Mouse (Mus musculus): ENCODE measurements around the gene Dclre1c. TPM values are rescaled to one million over a fixed set of nuclear protein-coding genes. Genes with fewer than 3 reads are reported as not detected.

The Dclre1c gene
- polyA plus RNA-seq, 1 experiment from 2014 or later, result 21.2 TPM

DNA sequence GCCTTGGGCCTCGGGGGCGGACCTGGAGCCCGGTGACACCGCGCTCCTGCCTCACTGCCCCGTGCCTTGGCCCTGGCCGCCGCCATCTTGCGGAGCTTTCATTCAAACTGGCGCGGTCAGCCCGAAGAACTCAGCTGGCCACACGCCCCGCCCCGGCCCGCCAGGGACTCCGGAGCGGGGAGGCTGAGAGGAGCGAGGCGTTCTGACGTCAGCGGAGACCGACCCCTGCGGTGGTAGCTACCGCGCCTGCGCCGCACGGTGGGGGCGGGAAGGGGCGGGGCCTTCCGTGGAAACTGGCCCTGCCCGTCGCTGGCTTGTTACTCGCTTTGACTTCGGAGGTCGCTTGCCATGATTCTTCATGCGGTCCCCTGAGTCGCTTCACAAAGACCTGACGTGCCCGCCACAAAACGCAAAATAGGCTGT lies 50.9 kb downstream of the Dclre1c start, which contains the start of gene Suv39h2:
Gene Suv39h2 (minus strand): TSS at position 171 of the 423 bp plus-strand sequence.
- DNase-seq (ENCODE audit: low spot score), result peak; percentile 96

DNA sequence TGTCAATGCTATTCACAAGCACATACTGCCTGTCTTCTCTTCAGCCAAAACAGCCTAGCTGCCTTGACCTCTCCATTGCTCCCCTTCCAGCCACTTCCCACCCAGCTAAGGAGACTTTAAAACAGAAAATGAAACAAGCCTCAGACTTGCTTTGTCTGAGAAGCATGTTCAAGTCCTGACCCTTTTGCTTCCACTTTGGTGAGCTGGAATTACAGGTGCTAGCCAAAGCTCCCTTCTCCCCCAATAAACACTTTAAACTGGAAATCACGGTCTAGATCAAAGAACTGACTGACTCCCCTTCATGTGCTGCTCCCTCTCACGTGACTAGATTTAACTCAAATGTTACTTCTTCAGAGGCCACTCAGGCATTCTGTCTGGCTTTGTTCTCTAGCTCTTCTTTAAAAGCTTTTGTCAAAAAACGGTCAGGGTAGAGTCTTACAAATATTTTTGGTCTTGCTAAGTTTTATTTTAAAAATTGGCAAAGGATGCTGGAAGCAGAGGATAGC lies 51.9 kb downstream of the Dclre1c start:
- DNase-seq (ENCODE audit: low spot score), result peak; percentile 21

DNA sequence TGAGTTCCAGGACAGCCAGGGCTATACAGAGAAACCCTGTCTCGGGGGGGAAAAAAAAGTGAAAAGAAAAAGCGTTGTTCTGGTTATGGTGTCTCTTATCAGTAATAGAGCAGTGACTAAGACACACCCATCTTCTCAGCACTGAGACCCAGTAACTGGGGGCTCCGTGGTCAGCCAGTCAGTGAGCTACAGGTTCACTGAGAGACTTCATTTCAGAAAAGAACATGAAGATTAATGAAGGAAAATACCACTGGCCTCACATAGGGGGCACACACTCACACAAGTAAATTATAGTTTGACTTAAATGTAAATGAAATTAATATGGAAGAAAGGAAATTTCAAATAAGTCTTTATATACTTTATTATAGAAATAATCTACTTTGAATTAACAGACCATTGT lies 56.3 kb downstream of the Dclre1c start:
- DNase-seq (ENCODE audit: low spot score), result no peak

DNA sequence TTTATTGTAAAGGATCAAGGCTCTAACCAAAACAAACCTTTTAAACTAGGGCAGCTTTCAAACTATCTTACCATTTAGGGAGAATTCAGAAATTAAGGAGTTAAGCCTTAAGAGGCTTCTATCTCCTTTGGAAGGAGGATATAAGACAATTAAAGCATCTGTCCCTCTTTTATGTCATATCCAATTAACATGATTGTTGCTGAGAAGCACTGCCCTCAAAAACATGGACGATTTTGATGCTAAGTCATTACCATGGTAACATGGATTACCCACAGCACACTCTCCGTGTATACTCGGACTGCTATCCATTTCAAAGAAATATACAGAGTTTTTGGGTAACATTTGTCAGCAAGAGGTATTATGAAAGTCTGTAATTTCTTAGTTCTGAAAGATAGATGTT lies 65.9 kb downstream of the Dclre1c start:
- DNase-seq (ENCODE audit: low spot score), result no peak

DNA sequence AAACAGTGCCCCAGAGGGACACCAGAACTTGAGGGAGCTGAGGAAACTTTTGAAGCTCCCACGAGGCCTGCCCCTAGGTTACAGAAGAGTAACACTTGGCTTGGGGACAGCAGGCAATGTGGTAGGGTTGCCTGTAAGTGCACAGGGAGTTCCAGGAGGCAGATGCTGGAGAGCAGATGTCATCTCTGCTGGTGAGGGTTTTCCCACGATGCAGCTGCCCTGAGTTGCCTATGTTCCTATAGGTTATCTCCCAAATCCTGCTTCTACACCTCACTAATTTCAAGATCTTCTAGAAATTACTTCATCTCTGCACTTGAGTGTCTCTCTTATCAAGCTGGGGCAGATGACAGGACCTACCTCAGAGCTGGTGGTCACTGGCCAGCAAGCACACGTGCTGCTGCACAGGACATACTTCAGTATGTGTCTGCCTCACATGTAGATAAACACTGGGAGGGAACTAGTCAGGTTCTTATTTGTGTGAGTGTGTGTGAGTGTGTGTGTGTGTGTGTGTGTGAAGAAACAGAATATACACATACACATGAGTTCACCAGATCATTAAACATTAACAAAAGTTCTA lies 70.0 kb downstream of the Dclre1c start:
- DNase-seq (ENCODE audit: low spot score), result no peak

DNA sequence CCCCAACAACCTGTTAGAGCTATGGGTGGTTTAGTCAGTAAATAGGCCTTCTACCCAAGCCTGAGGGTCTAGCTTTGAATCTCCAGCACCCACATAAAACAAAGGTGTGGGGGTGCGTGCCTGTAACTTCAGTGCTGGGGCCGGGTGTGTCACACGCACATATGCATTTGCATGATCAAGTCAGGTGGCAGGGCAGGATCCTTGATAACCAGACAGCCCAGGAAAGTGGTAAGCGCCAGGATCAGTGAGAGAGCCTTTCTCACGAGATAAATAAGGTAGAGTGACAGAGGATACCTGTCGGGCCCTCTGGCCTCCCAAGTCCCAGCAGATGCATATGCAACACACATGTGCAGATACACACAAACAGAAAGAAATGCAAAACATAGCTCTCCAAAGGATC lies 75.6 kb downstream of the Dclre1c start:
- DNase-seq (ENCODE audit: low spot score), result no peak

DNA sequence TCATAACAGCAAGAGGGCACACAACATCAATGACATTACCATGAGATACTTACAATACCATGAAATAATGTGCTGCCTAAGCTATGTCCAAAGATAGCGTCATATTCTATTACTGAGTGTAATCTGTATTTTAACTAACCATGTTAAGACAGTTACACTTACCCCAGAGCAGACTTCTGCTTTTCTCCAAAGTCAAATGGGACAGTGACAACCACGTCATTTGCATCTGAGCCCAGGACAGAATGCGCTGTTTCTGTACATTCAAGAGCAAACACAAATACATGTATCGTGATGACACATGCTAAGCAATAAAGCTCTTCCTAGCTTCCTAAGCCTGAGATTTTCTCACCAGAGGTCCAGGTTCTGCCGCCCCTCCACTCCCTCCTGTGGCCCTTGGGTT lies 77.0 kb downstream of the Dclre1c start:
- DNase-seq (ENCODE audit: low spot score), result no peak

DNA sequence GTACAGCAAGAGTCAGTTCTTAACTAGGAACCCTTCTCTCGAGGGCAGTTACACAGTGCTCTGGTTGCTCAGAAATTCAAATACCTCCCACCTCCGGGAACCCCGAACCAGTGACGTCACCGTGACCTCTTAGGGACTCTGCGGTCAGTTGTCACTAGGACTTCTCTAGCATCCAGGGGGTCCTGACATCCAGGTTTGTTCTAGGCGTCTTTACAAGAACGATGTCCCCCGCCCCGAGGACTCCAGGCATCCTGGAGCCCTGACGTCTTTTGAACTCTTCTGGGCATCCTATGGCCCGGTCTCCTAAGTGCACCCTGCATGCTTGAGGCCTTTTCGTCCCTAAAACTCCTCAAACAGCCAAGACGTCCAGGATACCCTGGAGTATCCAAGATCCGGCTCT lies 88.1 kb downstream of the Dclre1c start:
- peak; percentile 48 for DNase-seq (ENCODE audit: low spot score)

DNA sequence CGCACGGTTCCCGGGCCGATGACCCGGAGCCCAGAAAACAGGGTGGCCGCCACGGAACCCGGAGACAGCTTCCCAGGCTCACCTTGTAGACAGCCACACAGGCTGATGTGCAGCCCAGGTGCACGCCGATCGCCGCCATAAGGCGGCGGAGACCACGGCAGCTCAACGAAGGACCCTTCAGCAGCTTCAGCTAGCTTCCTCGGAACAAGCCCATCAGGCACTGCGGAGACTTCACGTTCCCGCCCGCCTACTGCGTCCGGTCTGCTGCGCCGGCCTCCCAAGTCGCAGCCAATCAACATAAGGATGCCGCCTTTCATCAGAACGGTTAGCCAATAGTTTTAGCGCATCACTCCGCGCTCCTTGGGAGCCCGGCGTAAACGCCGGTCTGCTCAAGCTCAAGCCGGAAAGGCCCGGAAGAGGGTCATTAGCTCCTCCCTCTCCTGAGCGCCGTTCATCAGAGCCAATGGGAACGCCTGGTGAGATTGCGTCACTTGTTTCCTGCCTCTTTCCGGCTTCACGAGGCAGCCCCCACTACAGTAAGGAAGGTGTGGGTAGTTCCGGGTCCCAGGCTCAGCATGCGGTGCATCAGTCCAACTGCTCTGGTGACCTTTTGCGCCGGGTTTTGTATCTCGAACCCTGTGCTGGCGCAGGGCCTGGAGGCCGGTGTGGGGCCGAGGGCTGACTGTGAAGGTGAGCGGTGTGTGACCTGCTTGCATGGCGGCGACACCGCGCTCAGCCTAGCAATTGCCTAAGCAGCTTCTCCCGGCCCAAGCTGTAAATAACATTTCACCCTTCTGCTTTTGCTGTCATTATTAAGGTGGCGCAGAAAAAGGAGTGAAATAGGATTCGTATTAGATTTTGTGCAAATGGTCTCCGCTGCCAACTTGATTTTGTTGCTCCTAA lies 88.9 kb downstream of the Dclre1c start, which contains the start of the genes Gm45902, Hspa14 and Cdnf:
Gene Gm45902 (minus strand): TSS at position 239 of the 903 bp plus-strand sequence.
Gene Hspa14 (minus strand): TSS at position 263 of the 903 bp plus-strand sequence.
Gene Cdnf (plus strand): TSS at position 479 of the 903 bp plus-strand sequence.
- peak; percentile 99 for DNase-seq (ENCODE audit: low spot score)

Other genes with a start within 250 kb of the Dclre1c start
- 24.9 and 28.8 TPM in 2 replicates for gene Nmt2, start 139.9 kb upstream of the Dclre1c start, polyA plus RNA-seq (2015; fragmentation: Nextera tagmentation; extraction: Ambion mirVana)
- gene Rpp38, start 91.5 kb upstream of the Dclre1c start, polyA plus RNA-seq (2015; fragmentation: Nextera tagmentation; extraction: Ambion mirVana), result 18.0 and 19.5 TPM in 2 replicates
- 1.5 and 2.6 TPM in 2 replicates for gene Acbd7, start 88.0 kb upstream of the Dclre1c start, polyA plus RNA-seq (2015; fragmentation: Nextera tagmentation; extraction: Ambion mirVana)
- 0.08 and 0.33 TPM in 2 replicates for gene Olah, start 26.9 kb upstream of the Dclre1c start, polyA plus RNA-seq (2015; fragmentation: Nextera tagmentation; extraction: Ambion mirVana)
- 1.5 and 1.9 TPM in 2 replicates for gene Meig1, start 1.5 kb upstream of the Dclre1c start, polyA plus RNA-seq (2015; fragmentation: Nextera tagmentation; extraction: Ambion mirVana)
- gene Suv39h2, start 50.9 kb downstream of the Dclre1c start, polyA plus RNA-seq (2015; fragmentation: Nextera tagmentation; extraction: Ambion mirVana), result 10.6 and 11.6 TPM in 2 replicates
- 3.8 and 4.5 TPM in 2 replicates for gene Gm45902, start 88.7 kb downstream of the Dclre1c start, polyA plus RNA-seq (2015; fragmentation: Nextera tagmentation; extraction: Ambion mirVana)
- 137 and 138 TPM in 2 replicates for gene Hspa14, start 88.7 kb downstream of the Dclre1c start, polyA plus RNA-seq (2015; fragmentation: Nextera tagmentation; extraction: Ambion mirVana)
- gene Cdnf, start 88.9 kb downstream of the Dclre1c start, polyA plus RNA-seq (2015; fragmentation: Nextera tagmentation; extraction: Ambion mirVana), result 0.26 and 0.36 TPM in 2 replicates
- 98.3 and 115 TPM in 2 replicates for gene Fam107b, start 146.4 kb downstream of the Dclre1c start, polyA plus RNA-seq (2015; fragmentation: Nextera tagmentation; extraction: Ambion mirVana)

Data from thymus, postnatal 0 days (tissue).